Mouse (Mus musculus): ENCODE results near the gene Tctex1d1. TPM values are rescaled to one million over a fixed set of nuclear protein-coding genes. Genes with fewer than 3 reads are reported as not detected.

Tctex1d1 gene
- not detected in 2 replicates for polyA plus RNA-seq (2011; ENCODE audit: insufficient read depth, insufficient read length, low replicate concordance, missing spikeins)

- 1% methylated on average over 13 of the region's 13 CpGs for WGBS
- TF ChIP-seq CTCF (IDR thresholded peaks at IDR 0.05; ENCODE audit: control insufficient read depth, insufficient read depth, low read length), result no peak
- no peak for TF ChIP-seq POLR2A (IDR thresholded peaks at IDR 0.05; ENCODE audit: borderline replicate concordance, control insufficient read depth, low read depth, low read length)
Measured at GRCm38 (mm10) chr4:102978440-102978839, at the start of gene Tctex1d1. TSS of gene Tctex1d1 (plus strand) at chr4:102978606.

GRCm38 (mm10) chr4:102929491-102929890 is 48.9 kb upstream of the Tctex1d1 start:
- WGBS, result 32% methylated on average over 4 of the region's 4 CpGs
- TF ChIP-seq CTCF (IDR thresholded peaks at IDR 0.05; ENCODE audit: control insufficient read depth, insufficient read depth, low read length), result no peak
- no peak for TF ChIP-seq POLR2A (IDR thresholded peaks at IDR 0.05; ENCODE audit: borderline replicate concordance, control insufficient read depth, low read depth, low read length)
- no peak overlapping the region for H3K4me3 ChIP-seq (replicated peaks; ENCODE audit: control insufficient read depth, low read depth, low read length)

More at GRCm38 (mm10) chr4:102978440-102978839, at the start of gene Tctex1d1:
- Histone ChIP-seq H3K27ac (ENCODE audit: control insufficient read depth, insufficient read depth, low read depth, low read length, poor library complexity) (no peak within 1 kb of the TSS), H3K4me1 (ENCODE audit: control insufficient read depth, insufficient read depth, low read length) (no peaks in the 10 kb centered on the region; the same call in none of the 2 replicates), H3K4me3 (replicated peaks; ENCODE audit: control insufficient read depth, low read depth, low read length) (no peak within 1 kb of the TSS)

GRCm38 (mm10) chr4:102930679-102931078 is 47.7 kb upstream of the Tctex1d1 start:
- Histone ChIP-seq H3K27ac (ENCODE audit: control insufficient read depth, insufficient read depth, low read depth, low read length, poor library complexity) (no peak overlapping the region), H3K4me1 (ENCODE audit: control insufficient read depth, insufficient read depth, low read length) (peaks cover 1% of the 10 kb centered on the region; the same call in 1 of the 2 replicates), H3K4me3 (replicated peaks; ENCODE audit: control insufficient read depth, low read depth, low read length) (peak overlapping the region; percentile 26)
- 4% methylated on average over 7 of the region's 7 CpGs for WGBS
- TF ChIP-seq CTCF (IDR thresholded peaks at IDR 0.05; ENCODE audit: control insufficient read depth, insufficient read depth, low read length) (no peak), POLR2A (IDR thresholded peaks at IDR 0.05; ENCODE audit: borderline replicate concordance, control insufficient read depth, low read depth, low read length) (no peak)

More at GRCm38 (mm10) chr4:102929491-102929890, 48.9 kb upstream of the Tctex1d1 start:
- peaks cover 1% of the 10 kb centered on the region; the same call in 1 of the 2 replicates for H3K4me1 ChIP-seq (ENCODE audit: control insufficient read depth, insufficient read depth, low read length)
- no peak overlapping the region for H3K27ac ChIP-seq (ENCODE audit: control insufficient read depth, insufficient read depth, low read depth, low read length, poor library complexity)

- WGBS, result 56% methylated on average over 3 of the region's 3 CpGs
- no peak overlapping the region for H3K4me3 ChIP-seq (replicated peaks; ENCODE audit: control insufficient read depth, low read depth, low read length)
- TF ChIP-seq POLR2A (IDR thresholded peaks at IDR 0.05; ENCODE audit: borderline replicate concordance, control insufficient read depth, low read depth, low read length), result no peak
- no peak for TF ChIP-seq CTCF (IDR thresholded peaks at IDR 0.05; ENCODE audit: control insufficient read depth, insufficient read depth, low read length)
- H3K4me1 ChIP-seq (ENCODE audit: control insufficient read depth, insufficient read depth, low read length), result no peaks in the 10 kb centered on the region
- no peak overlapping the region for H3K27ac ChIP-seq (ENCODE audit: control insufficient read depth, insufficient read depth, low read depth, low read length, poor library complexity)
Measured at GRCm38 (mm10) chr4:102940266-102940665, 38.1 kb upstream of the Tctex1d1 start.

GRCm38 (mm10) chr4:102940738-102941137 is 37.7 kb upstream of the Tctex1d1 start:
- H3K4me3 ChIP-seq (replicated peaks; ENCODE audit: control insufficient read depth, low read depth, low read length), result no peak overlapping the region
- no peak overlapping the region for H3K27ac ChIP-seq (ENCODE audit: control insufficient read depth, insufficient read depth, low read depth, low read length, poor library complexity)
- TF ChIP-seq CTCF (IDR thresholded peaks at IDR 0.05; ENCODE audit: control insufficient read depth, insufficient read depth, low read length) (no peak), POLR2A (IDR thresholded peaks at IDR 0.05; ENCODE audit: borderline replicate concordance, control insufficient read depth, low read depth, low read length) (no peak)
- H3K4me1 ChIP-seq (ENCODE audit: control insufficient read depth, insufficient read depth, low read length), result no peaks in the 10 kb centered on the region
- WGBS, result 82% methylated on average over 4 of the region's 4 CpGs

GRCm38 (mm10) chr4:102944325-102944724 is 34.1 kb upstream of the Tctex1d1 start:
- no peak overlapping the region for H3K27ac ChIP-seq (ENCODE audit: control insufficient read depth, insufficient read depth, low read depth, low read length, poor library complexity)
- 2% methylated on average over 6 of the region's 6 CpGs for WGBS
- TF ChIP-seq CTCF (IDR thresholded peaks at IDR 0.05; ENCODE audit: control insufficient read depth, insufficient read depth, low read length) (no peak), POLR2A (IDR thresholded peaks at IDR 0.05; ENCODE audit: borderline replicate concordance, control insufficient read depth, low read depth, low read length) (no peak)
- H3K4me1 ChIP-seq (ENCODE audit: control insufficient read depth, insufficient read depth, low read length), result no peaks in the 10 kb centered on the region; the same call in 1 of the 2 replicates
- no peak overlapping the region for H3K4me3 ChIP-seq (replicated peaks; ENCODE audit: control insufficient read depth, low read depth, low read length)

- WGBS, result 65% methylated on average over 2 of the region's 2 CpGs
- H3K4me1 ChIP-seq (ENCODE audit: control insufficient read depth, insufficient read depth, low read length), result no peaks in the 10 kb centered on the region; the same call in 1 of the 2 replicates
- no peak overlapping the region for H3K4me3 ChIP-seq (replicated peaks; ENCODE audit: control insufficient read depth, low read depth, low read length)
- TF ChIP-seq POLR2A (IDR thresholded peaks at IDR 0.05; ENCODE audit: borderline replicate concordance, control insufficient read depth, low read depth, low read length) (no peak), CTCF (IDR thresholded peaks at IDR 0.05; ENCODE audit: control insufficient read depth, insufficient read depth, low read length) (no peak)
- H3K27ac ChIP-seq (ENCODE audit: control insufficient read depth, insufficient read depth, low read depth, low read length, poor library complexity), result no peak overlapping the region
Measured at GRCm38 (mm10) chr4:102952476-102952875, 25.9 kb upstream of the Tctex1d1 start.

- H3K4me3 ChIP-seq (replicated peaks; ENCODE audit: control insufficient read depth, low read depth, low read length), result peak overlapping the region; percentile 59
- WGBS, result 22% methylated on average over 17 of the region's 17 CpGs
- H3K4me1 ChIP-seq (ENCODE audit: control insufficient read depth, insufficient read depth, low read length), result no peaks in the 10 kb centered on the region; the same call in 1 of the 2 replicates
- no peak overlapping the region for H3K27ac ChIP-seq (ENCODE audit: control insufficient read depth, insufficient read depth, low read depth, low read length, poor library complexity)
- TF ChIP-seq CTCF (IDR thresholded peaks at IDR 0.05; ENCODE audit: control insufficient read depth, insufficient read depth, low read length) (no peak), POLR2A (IDR thresholded peaks at IDR 0.05; ENCODE audit: borderline replicate concordance, control insufficient read depth, low read depth, low read length) (no peak)
Measured at GRCm38 (mm10) chr4:102955294-102955956, 23.0 kb upstream of the Tctex1d1 start.
